Mouse (Mus musculus): Measurements from ENCODE around the gene Mecr. TPM values are rescaled to one million over a fixed set of nuclear protein-coding genes. Genes with fewer than 3 reads are reported as not detected.
A peak's percentile ranks its signal among the peaks of the same experiment; 100 is the strongest.

The Mecr gene
- polyA plus RNA-seq, 1 experiment from 2014 or later: 41.9 TPM

GRCm38 (mm10) chr4:131897109-131897508, 53.8 kb downstream of the Mecr start:
- WGBS: 97% methylated on average over 5 of the region's 5 CpGs
- no peak for ATAC-seq (ENCODE audit: insufficient read depth, low FRiP score, low TSS enrichment)

GRCm38 (mm10) chr4:131897787-131898186, 54.5 kb downstream of the Mecr start:
- Histone ChIP-seq H3K9ac (ENCODE audit: low read length) (no peak overlapping the region), H3K9me3 (ENCODE audit: control insufficient read depth, low read length) (no peaks in the 10 kb centered on the region), H3K4me1 (ENCODE audit: control insufficient read depth, insufficient read depth, low read length) (no peaks in the 10 kb centered on the region), H3K27me3 (ENCODE audit: control insufficient read depth, insufficient read depth, low read length) (no peaks in the 10 kb centered on the region), H3K4me2 (ENCODE audit: low read depth) (no peak overlapping the region), H3K4me3 (ENCODE audit: low read depth, low read length) (no peak overlapping the region), H3K36me3 (ENCODE audit: control insufficient read depth, insufficient read depth, low read length) (peaks cover 40% of the 10 kb centered on the region), H3K27ac (ENCODE audit: low read depth, low read length) (no peak overlapping the region)
- ATAC-seq (ENCODE audit: insufficient read depth, low FRiP score, low TSS enrichment): no peak
- 98% methylated on average over 8 of the region's 8 CpGs for WGBS
- no peak for DNase-seq (ENCODE audit: low spot score)

More at GRCm38 (mm10) chr4:131897109-131897508, 53.8 kb downstream of the Mecr start:
- Histone ChIP-seq H3K27me3 (ENCODE audit: control insufficient read depth, insufficient read depth, low read length) (no peaks in the 10 kb centered on the region), H3K27ac (ENCODE audit: low read depth, low read length) (no peak overlapping the region), H3K9ac (ENCODE audit: low read length) (no peak overlapping the region), H3K4me2 (ENCODE audit: low read depth) (no peak overlapping the region), H3K9me3 (ENCODE audit: control insufficient read depth, low read length) (no peaks in the 10 kb centered on the region), H3K36me3 (ENCODE audit: control insufficient read depth, insufficient read depth, low read length) (peaks cover 43% of the 10 kb centered on the region), H3K4me3 (ENCODE audit: low read depth, low read length) (no peak overlapping the region), H3K4me1 (ENCODE audit: control insufficient read depth, insufficient read depth, low read length) (no peaks in the 10 kb centered on the region)
- DNase-seq (ENCODE audit: low spot score): no peak

GRCm38 (mm10) chr4:131898503-131899179, 55.4 kb downstream of the Mecr start:
- Histone ChIP-seq H3K4me2 (ENCODE audit: low read depth) (no peak overlapping the region), H3K27ac (ENCODE audit: low read depth, low read length) (no peak overlapping the region), H3K4me3 (ENCODE audit: low read depth, low read length) (no peak overlapping the region), H3K27me3 (ENCODE audit: control insufficient read depth, insufficient read depth, low read length) (no peaks in the 10 kb centered on the region), H3K9ac (ENCODE audit: low read length) (no peak overlapping the region), H3K36me3 (ENCODE audit: control insufficient read depth, insufficient read depth, low read length) (peaks cover 34% of the 10 kb centered on the region), H3K9me3 (ENCODE audit: control insufficient read depth, low read length) (no peaks in the 10 kb centered on the region), H3K4me1 (ENCODE audit: control insufficient read depth, insufficient read depth, low read length) (no peaks in the 10 kb centered on the region)
- no peak for DNase-seq (ENCODE audit: low spot score)
- ATAC-seq (ENCODE audit: insufficient read depth, low FRiP score, low TSS enrichment): no peak
- 89% methylated on average over 12 of the region's 12 CpGs for WGBS

- DNase-seq (ENCODE audit: low spot score) (no peak), ATAC-seq (ENCODE audit: insufficient read depth, low FRiP score, low TSS enrichment) (no peak)
- Histone ChIP-seq H3K9ac (ENCODE audit: low read length) (no peak overlapping the region), H3K4me2 (ENCODE audit: low read depth) (no peak overlapping the region), H3K27ac (ENCODE audit: low read depth, low read length) (no peak overlapping the region), H3K9me3 (ENCODE audit: control insufficient read depth, low read length) (no peaks in the 10 kb centered on the region), H3K4me1 (ENCODE audit: control insufficient read depth, insufficient read depth, low read length) (no peaks in the 10 kb centered on the region), H3K27me3 (ENCODE audit: control insufficient read depth, insufficient read depth, low read length) (no peaks in the 10 kb centered on the region), H3K4me3 (ENCODE audit: low read depth, low read length) (no peak overlapping the region), H3K36me3 (ENCODE audit: control insufficient read depth, insufficient read depth, low read length) (peaks cover 33% of the 10 kb centered on the region)
- WGBS: 96% methylated on average over 6 of the region's 6 CpGs
Measured at GRCm38 (mm10) chr4:131899180-131899554, 55.9 kb downstream of the Mecr start.

- no peaks in the 10 kb centered on the region for H3K9me3 ChIP-seq (ENCODE audit: control insufficient read depth, low read length)
- no peak overlapping the region for H3K27ac ChIP-seq (ENCODE audit: low read depth, low read length)
- no peak overlapping the region for H3K4me2 ChIP-seq (ENCODE audit: low read depth)
- 91% methylated on average over 15 of the region's 15 CpGs for WGBS
- H3K36me3 ChIP-seq (ENCODE audit: control insufficient read depth, insufficient read depth, low read length): peaks cover 34% of the 10 kb centered on the region
- H3K4me1 ChIP-seq (ENCODE audit: control insufficient read depth, insufficient read depth, low read length): no peaks in the 10 kb centered on the region
- H3K27me3 ChIP-seq (ENCODE audit: control insufficient read depth, insufficient read depth, low read length): no peaks in the 10 kb centered on the region
- no peak overlapping the region for H3K9ac ChIP-seq (ENCODE audit: low read length)
- DNase-seq (ENCODE audit: low spot score) (no peak), ATAC-seq (ENCODE audit: insufficient read depth, low FRiP score, low TSS enrichment) (no peak)
- no peak overlapping the region for H3K4me3 ChIP-seq (ENCODE audit: low read depth, low read length)
Measured at GRCm38 (mm10) chr4:131901090-131901489, 57.8 kb downstream of the Mecr start.

GRCm38 (mm10) chr4:131904478-131904877, 61.2 kb downstream of the Mecr start:
- Histone ChIP-seq H3K27ac (ENCODE audit: low read depth, low read length) (no peak overlapping the region), H3K9me3 (ENCODE audit: control insufficient read depth, low read length) (no peaks in the 10 kb centered on the region), H3K4me3 (ENCODE audit: low read depth, low read length) (no peak overlapping the region), H3K4me1 (ENCODE audit: control insufficient read depth, insufficient read depth, low read length) (no peaks in the 10 kb centered on the region), H3K27me3 (ENCODE audit: control insufficient read depth, insufficient read depth, low read length) (no peaks in the 10 kb centered on the region), H3K4me2 (ENCODE audit: low read depth) (no peak overlapping the region), H3K9ac (ENCODE audit: low read length) (no peak overlapping the region), H3K36me3 (ENCODE audit: control insufficient read depth, insufficient read depth, low read length) (peaks cover 23% of the 10 kb centered on the region)
- ATAC-seq (ENCODE audit: insufficient read depth, low FRiP score, low TSS enrichment) (no peak), DNase-seq (ENCODE audit: low spot score) (peak; percentile 49)
- 61% methylated on average over 8 of the region's 8 CpGs for WGBS

GRCm38 (mm10) chr4:131906423-131906822, 63.2 kb downstream of the Mecr start:
- no peak overlapping the region for H3K4me3 ChIP-seq (ENCODE audit: low read depth, low read length)
- no peak for ATAC-seq (ENCODE audit: insufficient read depth, low FRiP score, low TSS enrichment)
- no peaks in the 10 kb centered on the region for H3K27me3 ChIP-seq (ENCODE audit: control insufficient read depth, insufficient read depth, low read length)
- 0 out of 2 replicates have a peak, but pooled peaks cover 6% of the 10 kb centered on the region for H3K4me1 ChIP-seq (ENCODE audit: control insufficient read depth, insufficient read depth, low read length)
- H3K4me2 ChIP-seq (ENCODE audit: low read depth): no peak overlapping the region
- no peak for DNase-seq (ENCODE audit: low spot score)
- H3K9ac ChIP-seq (ENCODE audit: low read length): no peak overlapping the region
- WGBS: 82% methylated on average over 6 of the region's 6 CpGs
- 0 out of 2 replicates have a peak, but pooled peaks cover 5% of the 10 kb centered on the region for H3K36me3 ChIP-seq (ENCODE audit: control insufficient read depth, insufficient read depth, low read length)
- no peaks in the 10 kb centered on the region for H3K9me3 ChIP-seq (ENCODE audit: control insufficient read depth, low read length)
- no peak overlapping the region for H3K27ac ChIP-seq (ENCODE audit: low read depth, low read length)

- Histone ChIP-seq H3K9ac (ENCODE audit: low read length) (no peak overlapping the region), H3K27ac (ENCODE audit: low read depth, low read length) (no peak overlapping the region), H3K4me3 (ENCODE audit: low read depth, low read length) (no peak overlapping the region), H3K36me3 (ENCODE audit: control insufficient read depth, insufficient read depth, low read length) (0 out of 2 replicates have a peak, but pooled peaks cover 2% of the 10 kb centered on the region), H3K4me2 (ENCODE audit: low read depth) (no peak overlapping the region), H3K4me1 (ENCODE audit: control insufficient read depth, insufficient read depth, low read length) (0 out of 2 replicates have a peak, but pooled peaks cover 6% of the 10 kb centered on the region), H3K27me3 (ENCODE audit: control insufficient read depth, insufficient read depth, low read length) (peaks cover 1% of the 10 kb centered on the region; the same call in 1 of the 2 replicates), H3K9me3 (ENCODE audit: control insufficient read depth, low read length) (no peaks in the 10 kb centered on the region)
- DNase-seq (ENCODE audit: low spot score): no peak
- no peak for ATAC-seq (ENCODE audit: insufficient read depth, low FRiP score, low TSS enrichment)
- WGBS: 89% methylated on average over 3 of the region's 3 CpGs
Measured at GRCm38 (mm10) chr4:131907912-131908311, 64.6 kb downstream of the Mecr start.

All from neural tube, embryonic 11.5 days (tissue).